Mouse (Mus musculus) left cerebral cortex, postnatal 10 days (tissue): ENCODE measurements around the gene Ubr4. TPM values are rescaled to one million over a fixed set of nuclear protein-coding genes. Genes with fewer than 3 reads are reported as not detected.

Source experiments
- DNase-seq, 2 experiments: peaks; one replicate each; pipeline ENCODE4 v3.0.0; 2021 to 2022; ENCODE audit warnings: low spot score in 2 of 2, mixed read lengths in 1 of 2; ENCODE audit errors: extremely low spot score in 1 of 2
- intact Hi-C: fragments of 180-260 bp; cut with DNase I; formaldehyde crosslinking; loops from one replicate; pipeline ENCODE4 v1.15.1; 2025
- total RNA-seq, 2 experiments: library from RNA; stranded (reverse); gene quantifications; 2 replicates each; pipeline ENCODE4 v1.2.3; 2021

Ubr4 gene
- total RNA-seq, 2 experiments from 2014 or later = 161 to 165 TPM

DNA sequence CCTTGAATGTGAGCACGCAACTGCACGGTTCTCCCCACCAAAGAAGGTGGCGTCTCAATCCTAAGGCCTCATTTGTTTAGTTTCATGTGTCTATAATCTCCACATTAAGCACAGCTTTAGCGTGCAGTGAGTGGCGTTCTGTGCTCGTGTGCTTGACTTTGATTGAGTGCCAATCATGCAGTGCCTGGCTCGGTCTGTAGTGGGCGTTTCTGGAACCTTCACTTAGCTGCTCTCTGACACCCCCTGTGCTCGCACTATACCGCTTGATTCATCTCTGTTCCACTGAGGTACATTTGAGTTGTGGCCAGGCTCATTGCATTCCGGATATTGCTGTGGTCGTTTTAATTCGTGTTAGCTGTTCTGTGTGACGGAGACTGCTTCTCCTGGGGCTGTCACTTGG lies 50.8 kb downstream of the Ubr4 start:
- intact Hi-C loops = no loop called here
- DNase-seq = no peak

DNA sequence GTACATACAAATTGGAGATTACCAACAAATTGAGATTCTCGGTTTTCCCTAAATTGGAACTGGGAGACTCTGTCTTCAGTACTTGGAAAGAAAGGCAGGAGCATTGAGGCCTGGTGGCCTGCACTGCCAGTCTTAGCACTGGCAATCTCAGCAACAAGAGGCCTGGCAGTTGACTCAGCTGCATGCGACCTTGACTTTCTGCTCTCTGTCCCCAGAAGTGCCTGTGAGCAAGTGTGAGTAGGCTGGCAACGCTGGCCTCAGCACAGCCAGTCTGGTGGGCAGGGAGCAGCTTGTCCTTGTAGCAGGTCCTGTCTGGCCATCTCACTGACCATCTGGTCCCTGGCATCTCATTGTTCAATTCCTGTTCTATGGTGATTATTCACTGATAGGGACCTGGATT lies 58.9 kb downstream of the Ubr4 start:
- no peak for DNase-seq
- intact Hi-C loops = no loop called here

- no peak for DNase-seq
- intact Hi-C loops = no loop called here
Measured at GRCm38 (mm10) chr4:139417868-139418267, 65.5 kb downstream of the Ubr4 start.

- intact Hi-C loops = loop anchor here (5.0 kb wide), 1 partner anchor 36 kb away; no protein-coding TSS in a partner anchor
- no peak for DNase-seq
Measured at GRCm38 (mm10) chr4:139421621-139422020, 69.2 kb downstream of the Ubr4 start.

DNA sequence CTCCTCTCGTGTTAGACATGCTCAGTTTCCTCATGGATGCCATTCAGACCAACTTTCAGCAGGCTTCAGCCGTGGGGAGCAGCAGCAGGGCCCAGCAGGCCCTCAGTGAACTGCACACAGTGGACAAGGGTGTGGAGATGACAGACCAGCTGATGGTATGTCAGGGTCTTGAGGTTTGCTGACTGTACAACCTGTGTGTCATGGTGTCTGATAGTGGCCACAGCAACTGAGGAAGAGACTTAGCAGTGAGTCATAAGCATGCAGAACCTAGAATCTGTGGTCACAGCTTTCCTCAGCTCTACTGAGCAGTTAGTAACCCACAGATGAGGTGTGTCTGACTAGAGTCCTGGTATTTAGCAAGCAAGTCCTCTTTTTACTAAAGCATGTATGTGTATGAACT lies 70.0 kb downstream of the Ubr4 start:
- no peak for DNase-seq
- intact Hi-C loops = loop anchor here (5.0 kb wide), 1 partner anchor 35 kb away; no protein-coding TSS in a partner anchor

DNA sequence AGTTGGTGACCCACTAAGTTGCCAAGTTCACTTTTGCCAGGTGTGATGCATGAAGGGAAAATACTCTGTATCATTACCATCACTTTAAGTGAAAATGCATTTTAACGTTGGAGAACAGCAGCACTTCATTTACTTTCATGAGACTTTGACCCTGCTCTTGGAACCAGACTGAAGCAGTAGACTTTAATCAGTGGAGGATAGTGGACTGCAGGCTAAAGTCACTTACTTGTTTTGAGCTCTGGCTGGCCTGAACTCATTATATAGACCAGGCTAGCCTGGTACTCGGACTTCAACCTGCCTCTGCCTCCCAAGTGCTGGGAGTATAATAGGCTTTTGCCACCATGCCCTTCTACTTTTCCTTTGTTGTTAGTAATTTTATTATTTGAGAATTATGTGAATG lies 70.9 kb downstream of the Ubr4 start:
- intact Hi-C loops = loop anchor here (5.0 kb wide), 1 partner anchor 34 kb away; no protein-coding TSS in a partner anchor
- no peak for DNase-seq

DNA sequence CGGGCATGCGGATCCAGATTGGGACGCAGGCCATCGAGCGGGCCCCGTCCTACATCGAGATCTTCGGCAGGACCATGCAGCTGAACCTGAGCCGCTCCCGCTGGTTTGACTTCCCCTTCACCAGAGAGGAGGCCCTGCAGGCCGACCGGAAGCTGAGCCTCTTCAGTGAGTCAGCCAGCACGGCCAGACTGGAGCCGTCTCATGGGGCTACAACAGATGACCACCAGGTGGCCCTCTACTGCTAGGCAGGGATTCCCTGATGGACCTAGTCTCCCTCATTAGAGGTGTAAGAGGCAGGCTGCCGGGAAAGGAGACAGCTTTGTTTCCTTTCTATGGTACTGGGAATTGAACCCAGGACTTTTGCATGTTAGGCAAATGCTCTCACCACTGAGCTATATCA lies 77.8 kb downstream of the Ubr4 start:
- intact Hi-C loops = loop anchor here (5.0 kb wide), 1 partner anchor 37 kb away; no protein-coding TSS in a partner anchor
- DNase-seq = peak; percentile 62 to 89

DNA sequence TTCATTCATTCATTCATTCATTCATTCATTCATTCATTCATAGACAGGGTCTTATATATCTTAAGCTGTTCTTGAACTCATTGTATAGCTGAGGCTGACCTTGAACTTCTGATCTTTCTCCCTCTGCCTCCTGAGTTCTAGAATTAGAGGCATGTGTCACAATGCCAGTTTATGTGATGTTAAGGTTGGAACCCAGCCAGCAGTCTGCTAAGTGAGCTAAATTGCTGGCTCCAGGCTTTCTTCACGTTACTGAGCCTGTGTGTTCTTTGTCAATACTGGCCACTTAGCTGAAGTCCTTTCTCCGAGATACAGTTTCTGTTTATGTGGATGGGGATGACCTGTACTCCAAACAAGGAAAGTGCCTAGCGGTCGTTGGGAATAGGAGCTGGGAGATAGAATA lies 78.5 kb downstream of the Ubr4 start:
- no peak for DNase-seq
- intact Hi-C loops = loop anchor here (5.0 kb wide), 1 partner anchor 36 kb away; no protein-coding TSS in a partner anchor

DNA sequence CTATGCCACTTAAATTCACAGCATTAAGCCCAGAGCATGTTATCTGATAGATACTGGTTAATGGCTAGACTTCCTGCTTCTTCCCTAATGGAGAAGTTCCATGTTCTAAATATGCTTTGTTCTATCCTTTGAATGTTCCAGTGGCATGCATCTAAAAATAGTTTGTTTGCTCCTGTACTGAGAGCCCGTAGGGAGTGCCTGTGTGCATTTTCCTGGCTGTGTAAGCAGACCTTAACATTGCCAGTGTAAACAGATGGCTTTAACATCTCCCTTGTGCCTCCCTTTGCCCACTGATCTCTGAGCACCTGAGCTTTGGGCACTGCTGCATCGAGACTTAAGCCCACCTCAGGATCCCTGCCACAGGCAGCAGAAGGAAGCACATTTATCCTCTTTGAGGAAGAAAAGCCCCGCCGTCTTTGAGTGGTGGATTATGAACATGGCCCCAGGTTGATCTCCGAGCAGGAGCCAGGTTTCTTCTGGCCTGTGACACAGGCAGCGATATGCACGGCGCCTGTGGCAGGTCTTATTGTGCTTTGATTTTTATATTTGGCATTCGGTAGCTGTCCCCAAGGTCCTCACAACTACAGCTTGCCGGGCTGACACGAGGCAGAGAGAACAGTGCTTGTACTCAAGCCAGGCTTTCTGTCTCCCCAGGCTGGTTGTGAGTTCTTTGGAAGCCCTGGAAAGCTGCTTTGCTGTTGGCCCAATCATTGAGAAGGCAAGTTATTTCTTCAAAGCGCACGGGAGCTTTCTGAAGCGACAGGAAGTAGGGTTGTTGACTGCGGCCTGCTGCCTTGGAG lies 80.8 kb downstream of the Ubr4 start:
- DNase-seq = no peak
- intact Hi-C loops = loop anchor here (5.0 kb wide), 1 partner anchor 34 kb away; no protein-coding TSS in a partner anchor

DNA sequence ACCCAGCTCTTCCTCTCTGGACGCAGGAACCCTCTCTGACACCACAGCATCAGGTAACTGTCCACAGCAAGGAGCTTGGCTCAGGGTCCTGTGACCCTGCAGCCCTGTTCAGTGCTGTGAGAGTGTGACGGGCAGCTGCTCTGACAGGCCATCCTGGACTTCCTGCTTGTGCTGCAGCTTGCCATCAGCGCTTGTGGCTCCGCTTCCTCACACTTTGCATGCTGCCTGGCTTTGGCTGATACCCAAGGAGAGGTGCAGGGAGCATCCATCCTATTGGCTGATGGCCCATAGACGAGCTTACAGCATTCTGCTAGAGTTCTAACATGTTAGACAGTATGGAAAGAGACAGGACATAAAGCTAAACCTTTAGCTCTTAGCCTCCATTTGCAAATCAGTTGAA lies 88.8 kb downstream of the Ubr4 start:
- DNase-seq = no peak
- intact Hi-C loops = loop anchor here (5.0 kb wide), 1 partner anchor 34 kb away; no protein-coding TSS in a partner anchor

DNA sequence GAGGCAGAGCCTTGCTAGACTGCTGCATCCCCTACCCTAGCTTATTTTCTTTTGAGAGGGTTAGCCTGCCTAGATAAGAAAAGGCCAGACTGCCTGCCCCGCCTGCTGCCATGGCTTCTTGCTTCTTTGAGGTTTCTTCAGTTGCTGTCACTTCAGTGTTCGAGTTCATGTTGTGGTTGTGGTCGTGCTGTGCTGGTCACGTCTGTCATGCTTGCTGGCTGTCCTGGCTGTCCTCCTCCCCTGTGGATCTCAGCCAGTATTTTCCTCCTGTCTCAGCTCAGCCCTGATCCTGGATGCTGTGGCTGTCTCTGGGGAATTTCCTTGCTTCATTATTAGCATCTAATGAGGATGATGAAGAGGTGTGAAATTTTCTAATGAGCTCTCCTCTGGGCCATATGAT lies 89.4 kb downstream of the Ubr4 start:
- DNase-seq = no peak
- intact Hi-C loops = loop anchor here (5.0 kb wide), 1 partner anchor 35 kb away; no protein-coding TSS in a partner anchor

GRCm38 (mm10) chr4:139442391-139443355 lies 90.3 kb downstream of the Ubr4 start:
- intact Hi-C loops = loop anchor here (5.0 kb wide), 1 partner anchor 35 kb away; no protein-coding TSS in a partner anchor

DNA sequence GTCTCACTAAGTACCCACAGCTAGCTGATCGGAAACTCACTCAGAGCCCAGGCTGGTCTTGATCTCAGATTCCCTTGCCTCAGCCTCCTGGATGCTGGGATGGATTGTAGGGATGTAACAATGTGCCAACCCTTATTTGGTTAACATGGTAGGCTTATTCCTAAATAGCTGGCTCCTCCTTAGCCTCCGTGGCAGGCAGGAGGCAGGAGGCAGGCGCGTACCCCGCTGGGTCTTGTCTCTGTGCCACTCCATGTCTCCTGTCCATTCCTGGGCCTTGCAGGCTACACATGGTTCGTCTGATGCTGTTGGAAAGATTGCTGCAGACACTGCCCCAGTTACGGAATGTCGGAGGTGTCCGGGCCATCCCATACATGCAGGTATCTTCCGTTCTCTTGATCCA lies 91.9 kb downstream of the Ubr4 start:
- intact Hi-C loops = loop anchor here (5.0 kb wide), 1 partner anchor 37 kb away; no protein-coding TSS in a partner anchor
- DNase-seq = no peak

More at GRCm38 (mm10) chr4:139442391-139443355, 90.3 kb downstream of the Ubr4 start:
- no peak for DNase-seq

- intact Hi-C loops = no loop called here
- no peak for DNase-seq
Measured at GRCm38 (mm10) chr4:139446176-139446575, 93.8 kb downstream of the Ubr4 start.

GRCm38 (mm10) chr4:139446731-139447675 lies 94.6 kb downstream of the Ubr4 start:
- intact Hi-C loops = no loop called here

DNA sequence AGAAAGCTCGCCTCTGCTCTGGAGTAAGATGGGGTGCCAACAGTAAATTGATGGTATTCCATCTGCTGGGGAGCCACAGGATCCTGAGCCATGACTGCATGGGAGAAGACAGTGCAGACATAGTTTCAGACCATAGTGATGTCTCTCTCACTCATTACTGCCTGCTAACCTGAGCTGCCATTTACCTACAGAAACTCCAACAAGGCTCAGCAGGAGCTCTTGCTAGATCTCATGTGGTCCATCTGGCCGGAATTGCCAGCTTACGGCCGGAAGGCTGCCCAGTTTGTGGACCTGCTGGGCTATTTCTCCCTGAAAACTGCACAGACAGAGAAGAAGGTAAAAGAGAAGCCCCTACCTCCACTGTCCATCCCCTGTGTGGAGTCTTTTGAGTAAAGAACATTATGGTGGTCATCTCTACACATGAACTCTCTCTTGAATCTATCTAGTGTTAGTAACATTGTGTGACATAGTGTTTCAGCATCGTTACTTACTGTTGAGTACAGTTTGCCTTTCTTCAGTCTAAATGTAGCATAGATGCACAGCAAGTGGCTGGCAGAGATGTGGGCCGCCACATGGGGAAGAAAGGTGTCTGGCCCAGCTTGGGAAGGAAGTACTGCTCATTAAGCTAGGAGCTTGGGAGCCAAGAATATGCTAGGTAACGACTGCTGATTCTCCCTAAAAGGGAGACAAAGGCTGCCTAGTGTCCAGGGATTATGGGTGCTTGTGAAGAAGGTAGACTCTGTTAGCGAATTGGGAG lies 100.7 kb downstream of the Ubr4 start:
- intact Hi-C loops = no loop called here

More at GRCm38 (mm10) chr4:139446731-139447675, 94.6 kb downstream of the Ubr4 start:
- DNase-seq = no peak

DNA sequence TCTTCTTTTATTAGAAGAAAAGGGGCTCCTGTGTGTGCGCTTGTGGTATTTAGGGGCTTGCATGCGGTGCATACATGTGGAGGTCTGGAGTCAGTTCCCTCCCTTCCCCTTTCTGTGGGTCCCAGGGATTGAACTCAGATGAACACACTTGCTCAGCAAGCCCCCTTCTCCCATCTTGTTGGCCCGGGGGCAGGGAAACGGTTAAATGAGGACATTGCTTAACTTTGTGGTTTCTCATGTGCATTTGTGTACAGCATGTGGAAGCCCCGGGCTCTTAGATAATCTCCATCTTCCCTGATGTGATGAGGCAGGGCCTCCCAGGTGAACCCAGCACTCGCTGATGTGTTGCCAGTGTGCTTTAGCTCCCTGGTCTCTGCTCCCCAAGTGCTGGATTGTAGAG lies 101.9 kb downstream of the Ubr4 start:
- intact Hi-C loops = no loop called here
- no peak for DNase-seq

More for the DNA sequence above, 100.7 kb downstream of the Ubr4 start:
- no peak for DNase-seq
